Mouse (Mus musculus): ENCODE results near the gene Ccnc.

DNA sequence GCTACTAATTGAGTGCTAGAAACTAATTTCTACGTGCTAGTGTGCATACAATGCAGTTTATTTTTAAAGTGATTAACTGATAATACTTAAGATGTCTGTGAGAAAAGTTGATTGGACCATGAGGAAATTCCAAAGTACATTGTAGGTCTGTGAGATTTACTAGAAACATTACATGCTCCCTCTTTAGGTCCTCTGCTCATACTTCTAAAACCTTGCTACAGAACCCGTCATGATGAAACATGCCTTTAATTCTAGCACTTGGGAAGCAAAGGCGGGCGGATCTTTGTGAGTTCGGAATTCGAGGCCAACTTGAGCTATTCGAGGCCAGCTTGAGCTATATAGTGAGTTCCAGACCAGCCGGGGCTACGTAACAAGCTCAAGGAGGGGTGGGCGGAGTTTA lies 46.5 kb upstream of the Ccnc start:
- no peak for TF ChIP-seq EP300 (IDR thresholded peaks at IDR 0.05; ENCODE audit: low read depth)
- no peak for TF ChIP-seq CTCF (IDR thresholded peaks at IDR 0.05; ENCODE audit: low read depth)

All from heart, postnatal 0 days (tissue).